Mouse (Mus musculus) kidney, embryonic 15.5 days (tissue): ENCODE measurements around the gene Nfia. TPM values are rescaled to one million over a fixed set of nuclear protein-coding genes. Genes with fewer than 3 reads are reported as not detected.

Source experiments
- ATAC-seq: fragments of 200-750 bp; cut with Nextera tagmentation; replicated peaks from 2 replicates; pipeline ENCODE4 v1.8.0; 2017; ENCODE audit warnings: moderate TSS enrichment; ENCODE audit not compliant: low FRiP score
- H3K27ac ChIP-seq: fragments of 300-500 bp; sonication (generic); 2 replicates; pipeline ENCODE4 v1.5.1; 2015; ENCODE audit warnings: mild to moderate bottlenecking, inconsistent platforms
- H3K27me3 ChIP-seq: fragments of 300-500 bp; sonication (generic); 2 replicates; pipeline ENCODE4 v1.6.1; 2015; ENCODE audit warnings: inconsistent platforms
- H3K36me3 ChIP-seq: fragments of 300-500 bp; sonication (generic); 2 replicates; pipeline ENCODE4 v1.6.1; 2015; ENCODE audit warnings: inconsistent platforms
- H3K4me1 ChIP-seq: fragments of 300-500 bp; sonication (generic); 2 replicates; pipeline ENCODE4 v1.6.1; 2015; ENCODE audit warnings: inconsistent platforms
- H3K4me2 ChIP-seq: fragments of 300-500 bp; sonication (generic); 2 replicates; pipeline ENCODE4 v1.6.1; 2015; ENCODE audit warnings: moderate library complexity, mild to moderate bottlenecking, inconsistent platforms
- H3K4me3 ChIP-seq: fragments of 300-500 bp; sonication (generic); replicated peaks from 2 replicates; pipeline ENCODE4 v1.5.1; 2015; ENCODE audit warnings: mild to moderate bottlenecking, inconsistent platforms
- H3K9ac ChIP-seq: fragments of 300-500 bp; sonication (generic); 2 replicates; pipeline ENCODE4 v1.6.1; 2015; ENCODE audit warnings: mild to moderate bottlenecking, inconsistent platforms
- H3K9me3 ChIP-seq: fragments of 300-500 bp; sonication (generic); replicated peaks from 2 replicates; pipeline ENCODE4 v1.6.1; 2016; ENCODE audit warnings: inconsistent platforms
- WGBS: fragments of 180-500 bp; shearing (Covaris S2); methylation state at CpG from one replicate; pipeline ENCODE4 v1.1.7; 2015; ENCODE audit warnings: mixed read lengths; 5-methylcytosine and 5-hydroxymethylcytosine counted together
- polyA plus RNA-seq: library from polyadenylated mRNA; unstranded; fragments of >200 nt; fragmentation: Nextera tagmentation; extraction: Ambion mirVana; gene quantifications from 2 replicates; pipeline ENCODE4 v1.2.1, GENCODE M21; 2015

The Nfia gene
- polyA plus RNA-seq, 1 experiment from 2014 or later: 29.3 TPM

- ATAC-seq: no peak
- H3K9ac ChIP-seq: no peak overlapping the region
- 0 out of 2 replicates have a peak, but pooled peaks cover 6% of the 10 kb centered on the region for H3K4me1 ChIP-seq
- no peaks in the 10 kb centered on the region for H3K9me3 ChIP-seq
- H3K27ac ChIP-seq: no peak overlapping the region
- peaks cover 79% of the 10 kb centered on the region for H3K27me3 ChIP-seq
- peaks cover 24% of the 10 kb centered on the region for H3K36me3 ChIP-seq
- 32% methylated on average over 8 of the region's 8 CpGs for WGBS
- no peak overlapping the region for H3K4me3 ChIP-seq
- H3K4me2 ChIP-seq: no peak overlapping the region
Observed at GRCm38 (mm10) chr4:97786571-97786970, 14.0 kb downstream of the Nfia start.

- no peak overlapping the region for H3K27ac ChIP-seq
- H3K27me3 ChIP-seq: peaks cover 83% of the 10 kb centered on the region
- peaks cover 24% of the 10 kb centered on the region for H3K36me3 ChIP-seq
- H3K9ac ChIP-seq: no peak overlapping the region
- H3K4me2 ChIP-seq: no peak overlapping the region
- WGBS: 79% methylated on average over 3 of the region's 3 CpGs
- ATAC-seq: no peak
- 0 out of 2 replicates have a peak, but pooled peaks cover 6% of the 10 kb centered on the region for H3K4me1 ChIP-seq
- no peaks in the 10 kb centered on the region for H3K9me3 ChIP-seq
- H3K4me3 ChIP-seq: no peak overlapping the region
Observed at GRCm38 (mm10) chr4:97787515-97787914, 15.0 kb downstream of the Nfia start.

- ATAC-seq: no peak
- Histone ChIP-seq H3K4me3 (no peak overlapping the region), H3K9me3 (no peaks in the 10 kb centered on the region), H3K27me3 (peaks cover 80% of the 10 kb centered on the region), H3K27ac (no peak overlapping the region), H3K4me2 (no peak overlapping the region), H3K9ac (no peak overlapping the region), H3K36me3 (peaks cover 15% of the 10 kb centered on the region), H3K4me1 (0 out of 2 replicates have a peak, but pooled peaks cover 6% of the 10 kb centered on the region)
- 66% methylated on average over 4 of the region's 4 CpGs for WGBS
Observed at GRCm38 (mm10) chr4:97788537-97788936, 16.0 kb downstream of the Nfia start.

- H3K27ac ChIP-seq: no peak overlapping the region
Observed at GRCm38 (mm10) chr4:97793931-97794330, 21.4 kb downstream of the Nfia start.

GRCm38 (mm10) chr4:97794865-97795264 is 22.3 kb downstream of the Nfia start:
- Histone ChIP-seq H3K4me3 (no peak overlapping the region), H3K27ac (no peak overlapping the region), H3K4me2 (no peak overlapping the region), H3K27me3 (peaks cover 35% of the 10 kb centered on the region), H3K9me3 (no peaks in the 10 kb centered on the region), H3K4me1 (no peaks in the 10 kb centered on the region), H3K9ac (no peak overlapping the region), H3K36me3 (peaks cover 3% of the 10 kb centered on the region; the same call in 1 of the 2 replicates)
- WGBS: 91% methylated on average over 4 of the region's 4 CpGs
- no peak for ATAC-seq

More at GRCm38 (mm10) chr4:97793931-97794330, 21.4 kb downstream of the Nfia start:
- Histone ChIP-seq H3K4me3 (no peak overlapping the region), H3K9me3 (no peaks in the 10 kb centered on the region), H3K27me3 (peaks cover 44% of the 10 kb centered on the region), H3K9ac (no peak overlapping the region), H3K4me2 (no peak overlapping the region), H3K4me1 (0 out of 2 replicates have a peak, but pooled peaks cover 5% of the 10 kb centered on the region), H3K36me3 (peaks cover 3% of the 10 kb centered on the region; the same call in 1 of the 2 replicates)
- ATAC-seq: no peak
- WGBS: 90% methylated on average over 10 of the region's 10 CpGs

- Histone ChIP-seq H3K36me3 (peaks cover 3% of the 10 kb centered on the region; the same call in 1 of the 2 replicates), H3K4me3 (no peak overlapping the region), H3K27ac (no peak overlapping the region), H3K27me3 (peaks cover 29% of the 10 kb centered on the region), H3K4me1 (no peaks in the 10 kb centered on the region), H3K9ac (no peak overlapping the region), H3K4me2 (no peak overlapping the region), H3K9me3 (no peaks in the 10 kb centered on the region)
- WGBS: 84% methylated on average over 5 of the region's 5 CpGs
- no peak for ATAC-seq
Observed at GRCm38 (mm10) chr4:97795957-97796356, 23.4 kb downstream of the Nfia start.

- no peaks in the 10 kb centered on the region for H3K4me1 ChIP-seq
- H3K27ac ChIP-seq: no peak overlapping the region
- no peaks in the 10 kb centered on the region for H3K9me3 ChIP-seq
- H3K36me3 ChIP-seq: peaks cover 3% of the 10 kb centered on the region; the same call in 1 of the 2 replicates
- peaks cover 25% of the 10 kb centered on the region for H3K27me3 ChIP-seq
- H3K4me3 ChIP-seq: no peak overlapping the region
- 82% methylated on average over 10 of the region's 10 CpGs for WGBS
- no peak overlapping the region for H3K9ac ChIP-seq
- no peak for ATAC-seq
- no peak overlapping the region for H3K4me2 ChIP-seq
Observed at GRCm38 (mm10) chr4:97796505-97796904, 24.0 kb downstream of the Nfia start.

GRCm38 (mm10) chr4:97803791-97804190 is 31.3 kb downstream of the Nfia start:
- H3K9me3 ChIP-seq: no peaks in the 10 kb centered on the region
- H3K4me3 ChIP-seq: no peak overlapping the region
- H3K4me1 ChIP-seq: peaks cover 3% of the 10 kb centered on the region; the same call in 1 of the 2 replicates
- H3K9ac ChIP-seq: no peak overlapping the region
- H3K27me3 ChIP-seq: no peaks in the 10 kb centered on the region; the same call in 1 of the 2 replicates
- H3K27ac ChIP-seq: no peak overlapping the region
- peaks cover 4% of the 10 kb centered on the region; the same call in 1 of the 2 replicates for H3K36me3 ChIP-seq
- no peak overlapping the region for H3K4me2 ChIP-seq
- WGBS: 86% methylated on average over 3 of the region's 3 CpGs
- ATAC-seq: no peak

GRCm38 (mm10) chr4:97804638-97805037 is 32.1 kb downstream of the Nfia start:
- H3K27ac ChIP-seq: no peak overlapping the region
- WGBS: 80% methylated on average over 5 of the region's 5 CpGs
- no peak overlapping the region for H3K9ac ChIP-seq
- H3K9me3 ChIP-seq: no peaks in the 10 kb centered on the region
- no peak overlapping the region for H3K4me3 ChIP-seq
- H3K4me1 ChIP-seq: peaks cover 8% of the 10 kb centered on the region
- H3K27me3 ChIP-seq: no peaks in the 10 kb centered on the region; the same call in 1 of the 2 replicates
- H3K36me3 ChIP-seq: peaks cover 4% of the 10 kb centered on the region; the same call in 1 of the 2 replicates
- ATAC-seq: no peak
- no peak overlapping the region for H3K4me2 ChIP-seq

GRCm38 (mm10) chr4:97805255-97805654 is 32.7 kb downstream of the Nfia start:
- Histone ChIP-seq H3K4me1 (peaks cover 15% of the 10 kb centered on the region), H3K27me3 (no peaks in the 10 kb centered on the region), H3K9me3 (no peaks in the 10 kb centered on the region), H3K4me3 (no peak overlapping the region), H3K36me3 (peaks cover 4% of the 10 kb centered on the region; the same call in 1 of the 2 replicates), H3K9ac (no peak overlapping the region), H3K27ac (no peak overlapping the region), H3K4me2 (no peak overlapping the region)
- 44% methylated on average over 2 of the region's 2 CpGs for WGBS
- ATAC-seq: no peak

GRCm38 (mm10) chr4:97805896-97806808 is 33.6 kb downstream of the Nfia start:
- H3K36me3 ChIP-seq: peaks cover 4% of the 10 kb centered on the region; the same call in 1 of the 2 replicates
- H3K27me3 ChIP-seq: no peaks in the 10 kb centered on the region
- H3K4me3 ChIP-seq: no peak overlapping the region
- H3K9me3 ChIP-seq: no peaks in the 10 kb centered on the region
- H3K4me2 ChIP-seq: no peak overlapping the region
- H3K4me1 ChIP-seq: peaks cover 17% of the 10 kb centered on the region
- H3K9ac ChIP-seq: no peak overlapping the region
- no peak for ATAC-seq
- 53% methylated on average over 7 of the region's 7 CpGs for whole genome bisulfite sequencing
- H3K27ac ChIP-seq: peak overlapping the region; percentile 38

GRCm38 (mm10) chr4:97806924-97807323 is 34.4 kb downstream of the Nfia start:
- ATAC-seq: no peak
- Histone ChIP-seq H3K27me3 (no peaks in the 10 kb centered on the region), H3K9me3 (no peaks in the 10 kb centered on the region), H3K36me3 (peaks cover 4% of the 10 kb centered on the region; the same call in 1 of the 2 replicates), H3K9ac (no peak overlapping the region), H3K4me1 (peaks cover 17% of the 10 kb centered on the region), H3K27ac (no peak overlapping the region), H3K4me3 (no peak overlapping the region), H3K4me2 (no peak overlapping the region)
- 85% methylated on average over 2 of the region's 2 CpGs for WGBS
